Mouse (Mus musculus): ENCODE measurements around the gene Ak4.
"Not testable (repeated sequence)": the region's sequence is repeated elsewhere in the genome, so short reads cannot be mapped to it uniquely, and the experiment has no call there.

Gene Ak4

GRCm38 (mm10) chr4:101419151-101419910 lies at the start of gene Ak4:
Gene Ak4 (plus strand): TSS chr4:101419277.
- DNase-seq: peak; percentile 33 to 34

- no peak for DNase-seq
Measured at GRCm38 (mm10) chr4:101369738-101370275, 49.3 kb upstream of the Ak4 start.

- DNase-seq: no peak
Measured at GRCm38 (mm10) chr4:101372283-101372682, 46.8 kb upstream of the Ak4 start.

- no peak for DNase-seq
Measured at GRCm38 (mm10) chr4:101372751-101373150, 46.3 kb upstream of the Ak4 start.

- no peak for DNase-seq
Measured at GRCm38 (mm10) chr4:101374104-101374503, 45.0 kb upstream of the Ak4 start.

GRCm38 (mm10) chr4:101376835-101377234 lies 42.2 kb upstream of the Ak4 start:
- DNase-seq: no peak

GRCm38 (mm10) chr4:101378241-101378640 lies 40.8 kb upstream of the Ak4 start:
- DNase-seq: no peak

- no peak for DNase-seq
Measured at GRCm38 (mm10) chr4:101378778-101379177, 40.3 kb upstream of the Ak4 start.

GRCm38 (mm10) chr4:101385002-101385401 lies 34.1 kb upstream of the Ak4 start:
- DNase-seq: peak; percentile 7 to 8

- DNase-seq: no peak
Measured at GRCm38 (mm10) chr4:101388246-101388645, 30.8 kb upstream of the Ak4 start.

- not testable (repeated sequence) for DNase-seq
Measured at GRCm38 (mm10) chr4:101388656-101389055, 30.4 kb upstream of the Ak4 start.

GRCm38 (mm10) chr4:101392229-101392628 lies 26.8 kb upstream of the Ak4 start:
- DNase-seq: peak; percentile 25 to 34

GRCm38 (mm10) chr4:101393292-101393711 lies 25.8 kb upstream of the Ak4 start:
- DNase-seq: no peak

GRCm38 (mm10) chr4:101395021-101395533 lies 24.0 kb upstream of the Ak4 start:
- no peak for DNase-seq

GRCm38 (mm10) chr4:101400025-101400594 lies 19.0 kb upstream of the Ak4 start:
- no peak for DNase-seq

- no peak for DNase-seq
Measured at GRCm38 (mm10) chr4:101401945-101402344, 17.1 kb upstream of the Ak4 start.

GRCm38 (mm10) chr4:101404863-101405262 lies 14.2 kb upstream of the Ak4 start:
- DNase-seq: no peak

- no peak for DNase-seq
Measured at GRCm38 (mm10) chr4:101406411-101407196, 12.5 kb upstream of the Ak4 start.

GRCm38 (mm10) chr4:101416966-101417365 lies 2.1 kb upstream of the Ak4 start:
- no peak for DNase-seq

- no peak for DNase-seq
Measured at GRCm38 (mm10) chr4:101419911-101420880, 1.1 kb downstream of the Ak4 start.

GRCm38 (mm10) chr4:101422996-101423395 lies 3.9 kb downstream of the Ak4 start:
- DNase-seq: no peak

- DNase-seq: no peak
Measured at GRCm38 (mm10) chr4:101423571-101423970, 4.5 kb downstream of the Ak4 start.

Measured in B cell, adult 2 months (primary cell).